Mouse (Mus musculus): ENCODE measurements around the gene Htr2b.

Gene Htr2b

GRCm38 (mm10) chr1:86094413-86094812 is 17.4 kb downstream of the Htr2b start:
- DNase-seq (ENCODE audit: low spot score in 2 of 2): no peak

- no peak for DNase-seq (ENCODE audit: low spot score in 2 of 2)
Observed at GRCm38 (mm10) chr1:86076565-86076964, 35.2 kb downstream of the Htr2b start.

GRCm38 (mm10) chr1:86064271-86064991 is 47.3 kb downstream of the Htr2b start, which contains the start of gene Psmd1:
Gene Psmd1, plus strand, starts transcription at chr1:86064387.
- peak; percentile 82 to 88 for DNase-seq (ENCODE audit: low spot score in 2 of 2)

GRCm38 (mm10) chr1:86062523-86062922 is 49.2 kb downstream of the Htr2b start:
- no peak for DNase-seq (ENCODE audit: low spot score in 2 of 2)

GRCm38 (mm10) chr1:86058856-86059769 is 52.7 kb downstream of the Htr2b start:
- peak; percentile 88 to 93 for DNase-seq (ENCODE audit: low spot score in 2 of 2)

GRCm38 (mm10) chr1:86056284-86056683 is 55.5 kb downstream of the Htr2b start:
- DNase-seq (ENCODE audit: low spot score in 2 of 2): no peak

GRCm38 (mm10) chr1:86054943-86055342 is 56.8 kb downstream of the Htr2b start:
- DNase-seq (ENCODE audit: low spot score in 2 of 2): no peak

- peak in 1 of 2 experiments; percentile 72 for DNase-seq (ENCODE audit: low spot score in 2 of 2)
Observed at GRCm38 (mm10) chr1:86053198-86053921, 58.4 kb downstream of the Htr2b start.
